Mouse (Mus musculus) testis, adult 2 months (tissue): ENCODE measurements around the gene Drd1. TPM values are rescaled to one million over a fixed set of nuclear protein-coding genes. Genes with fewer than 3 reads are reported as not detected.

Source experiments
- H3K27ac ChIP-seq: fragments of 200-500 bp; 2 replicates; pipeline ENCODE4 v1.5.1; 2012; ENCODE audit warnings: low read depth, low read length; ENCODE audit not compliant: control insufficient read depth, insufficient read depth
- H3K27me3 ChIP-seq: fragments of 200-500 bp; 2 replicates; pipeline ENCODE4 v1.6.1; 2012; ENCODE audit warnings: mild to moderate bottlenecking, low read length, moderate library complexity; ENCODE audit not compliant: control insufficient read depth, insufficient read depth
- H3K36me3 ChIP-seq: fragments of 200-500 bp; 2 replicates; pipeline ENCODE4 v1.6.1; 2012; ENCODE audit warnings: mild to moderate bottlenecking, low read length; ENCODE audit not compliant: control insufficient read depth, insufficient read depth
- H3K4me1 ChIP-seq: fragments of 200-500 bp; 2 replicates; pipeline ENCODE4 v1.6.1; 2012; ENCODE audit warnings: low read length; ENCODE audit not compliant: control insufficient read depth, insufficient read depth
- H3K4me3 ChIP-seq: fragments of 200-500 bp; 2 replicates; pipeline ENCODE4 v1.5.1; 2012; ENCODE audit warnings: low read depth, mild to moderate bottlenecking, low read length, moderate library complexity, mixed read lengths; ENCODE audit not compliant: control insufficient read depth
- CTCF ChIP-seq: fragments of 200-500 bp; IDR thresholded peaks from 2 replicates; pipeline ENCODE4 v1.5.1; 2012; ENCODE audit warnings: low read depth, mild to moderate bottlenecking, inconsistent platforms, low read length, moderate library complexity; ENCODE audit not compliant: control insufficient read depth, insufficient read depth, insufficient replicate concordance
- POLR2A ChIP-seq: fragments of 200-500 bp; IDR thresholded peaks from 2 replicates; pipeline ENCODE4 v1.6.1; 2012; ENCODE audit warnings: low read depth, mild to moderate bottlenecking, inconsistent platforms, low read length, moderate library complexity; ENCODE audit not compliant: control insufficient read depth
- polyA plus RNA-seq: library from polyadenylated mRNA; depleted of rRNA; stranded (reverse); fragments of >200 nt; gene quantifications from 2 replicates; pipeline ENCODE4 v1.2.3, GENCODE M21; 2012; rRNA removed

The Drd1 gene
- polyA plus RNA-seq = 0.02 TPM in 1 of 2 replicates, not detected in the other

DNA sequence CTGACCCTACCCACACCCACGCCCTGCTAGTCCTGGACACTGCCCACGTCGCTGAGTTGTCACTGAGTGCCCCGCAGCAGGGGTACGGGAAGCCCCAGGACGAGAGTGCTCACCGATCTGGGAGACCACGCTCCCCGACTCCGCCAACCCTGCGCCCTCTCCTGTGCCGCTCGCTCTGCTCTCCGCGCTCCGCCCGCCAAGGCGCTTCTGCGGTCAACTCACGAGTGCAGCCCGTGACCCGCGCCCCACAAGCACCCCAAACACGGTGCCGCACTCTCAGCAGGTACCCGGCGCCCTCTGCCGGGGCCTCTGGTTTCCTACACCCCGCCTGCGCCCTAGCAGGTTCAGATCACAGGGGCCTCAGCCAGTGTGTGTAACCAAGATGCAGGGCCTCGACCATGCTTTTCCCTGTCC lies at the start of gene Drd1:
Drd1 (minus strand) TSS at position 258 of the 414 bp plus-strand sequence.
- H3K36me3 ChIP-seq = no peaks in the 10 kb centered on the region
- no peak within 1 kb of the TSS for H3K4me3 ChIP-seq
- no peak for TF ChIP-seq CTCF
- H3K27ac ChIP-seq = no peak within 1 kb of the TSS
- H3K27me3 ChIP-seq = no peaks in the 10 kb centered on the region
- no peaks in the 10 kb centered on the region for H3K4me1 ChIP-seq

DNA sequence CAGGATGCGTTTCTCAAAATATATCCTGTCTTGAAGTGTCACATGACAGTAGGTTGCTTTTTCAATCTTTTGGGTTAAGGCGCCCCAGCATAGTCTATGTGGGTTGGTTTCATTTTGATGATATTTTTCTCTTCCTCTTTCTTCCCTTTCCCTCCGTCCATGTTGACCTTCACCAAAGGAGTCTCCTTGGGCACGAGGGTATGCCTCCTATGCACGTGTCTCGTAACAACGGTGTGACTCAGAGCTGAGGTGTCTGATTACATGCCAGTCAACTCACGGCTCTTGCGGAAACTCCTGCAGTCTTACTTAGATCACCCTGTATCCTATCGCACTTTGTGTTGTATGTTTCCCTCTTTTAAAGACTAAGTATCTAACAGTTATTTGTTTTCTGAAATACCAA lies 48.4 kb upstream of the Drd1 start:
- H3K27ac ChIP-seq = no peak overlapping the region
- H3K27me3 ChIP-seq = no peaks in the 10 kb centered on the region
- no peaks in the 10 kb centered on the region; the same call in 1 of the 2 replicates for H3K4me1 ChIP-seq
- no peaks in the 10 kb centered on the region for H3K36me3 ChIP-seq
- no peak overlapping the region for H3K4me3 ChIP-seq
- no peak for TF ChIP-seq CTCF

- Histone ChIP-seq H3K4me1 (no peaks in the 10 kb centered on the region; the same call in 1 of the 2 replicates), H3K27me3 (no peaks in the 10 kb centered on the region), H3K4me3 (no peak overlapping the region), H3K36me3 (no peaks in the 10 kb centered on the region), H3K27ac (no peak overlapping the region)
- TF ChIP-seq POLR2A (no peak), CTCF (no peak)
Observed at GRCm38 (mm10) chr13:54103271-54103670, 47.8 kb upstream of the Drd1 start.

- H3K4me3 ChIP-seq = no peak overlapping the region
- H3K4me1 ChIP-seq = no peaks in the 10 kb centered on the region; the same call in 1 of the 2 replicates
- H3K27me3 ChIP-seq = no peaks in the 10 kb centered on the region
- H3K36me3 ChIP-seq = no peaks in the 10 kb centered on the region
- TF ChIP-seq CTCF (no peak), POLR2A (no peak)
- H3K27ac ChIP-seq = no peak overlapping the region
Observed at GRCm38 (mm10) chr13:54102061-54102460, 46.6 kb upstream of the Drd1 start.

DNA sequence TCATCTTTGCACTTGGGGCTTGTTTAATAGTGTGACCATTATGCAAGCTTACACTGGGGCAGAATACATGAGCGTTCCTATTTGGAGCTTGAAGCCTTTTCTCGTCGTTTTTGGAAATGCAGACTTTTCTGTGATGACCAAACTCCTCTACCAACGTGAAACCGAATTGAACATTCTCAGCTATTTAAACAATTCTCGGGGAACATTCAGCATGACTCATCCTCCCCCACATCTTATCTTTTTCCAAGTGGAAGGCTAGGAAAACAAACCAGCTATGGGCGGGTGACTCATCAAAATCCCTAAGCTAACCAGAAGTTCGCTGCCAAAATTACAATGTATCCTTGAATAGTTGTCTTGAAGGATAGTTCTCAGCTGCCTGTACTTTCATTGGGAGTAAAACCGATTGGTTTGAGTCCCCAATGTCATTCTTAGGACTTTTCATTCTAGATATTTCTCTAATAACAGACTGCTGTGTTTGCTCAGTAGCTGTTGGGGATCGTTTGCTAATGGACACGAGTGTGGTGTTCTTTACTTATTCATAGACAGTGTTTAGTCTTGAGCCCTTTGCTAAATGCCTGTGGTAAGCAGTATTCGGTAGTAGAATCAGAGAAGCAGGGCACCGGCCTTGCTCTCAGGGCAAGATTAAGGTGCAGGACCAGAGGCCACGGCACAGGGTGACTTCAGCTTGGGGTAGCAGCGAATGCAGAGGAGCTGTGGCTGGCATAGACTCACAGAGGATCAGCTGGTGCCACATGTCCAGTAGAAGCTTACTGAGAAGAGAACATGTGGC lies 45.7 kb upstream of the Drd1 start:
- Histone ChIP-seq H3K36me3 (no peaks in the 10 kb centered on the region), H3K27ac (no peak overlapping the region), H3K27me3 (no peaks in the 10 kb centered on the region), H3K4me3 (no peak overlapping the region), H3K4me1 (no peaks in the 10 kb centered on the region; the same call in 1 of the 2 replicates)
- TF ChIP-seq POLR2A (no peak), CTCF (no peak)

DNA sequence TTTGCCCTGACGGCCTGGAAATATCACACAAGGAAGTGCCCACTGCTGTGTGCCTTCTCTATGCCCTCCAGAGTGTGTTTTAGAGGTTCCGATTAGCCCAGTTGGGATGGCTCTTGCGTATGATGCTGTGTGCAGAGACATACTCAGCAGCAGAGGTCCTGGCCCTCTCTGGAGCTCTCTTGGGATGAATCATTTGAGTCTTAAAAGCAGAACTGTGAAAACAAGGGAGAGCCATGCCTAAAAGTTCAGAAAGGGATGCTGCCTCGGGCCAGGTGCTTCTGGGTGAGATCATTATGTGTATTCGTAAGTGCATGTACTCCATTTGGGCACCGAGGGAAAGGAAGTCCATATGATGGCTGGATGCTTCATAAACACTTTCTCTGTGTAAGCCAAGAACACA lies 42.3 kb upstream of the Drd1 start:
- no peak overlapping the region for H3K27ac ChIP-seq
- no peaks in the 10 kb centered on the region for H3K27me3 ChIP-seq
- no peaks in the 10 kb centered on the region; the same call in 1 of the 2 replicates for H3K4me1 ChIP-seq
- no peaks in the 10 kb centered on the region for H3K36me3 ChIP-seq
- TF ChIP-seq CTCF (no peak), POLR2A (no peak)
- no peak overlapping the region for H3K4me3 ChIP-seq

DNA sequence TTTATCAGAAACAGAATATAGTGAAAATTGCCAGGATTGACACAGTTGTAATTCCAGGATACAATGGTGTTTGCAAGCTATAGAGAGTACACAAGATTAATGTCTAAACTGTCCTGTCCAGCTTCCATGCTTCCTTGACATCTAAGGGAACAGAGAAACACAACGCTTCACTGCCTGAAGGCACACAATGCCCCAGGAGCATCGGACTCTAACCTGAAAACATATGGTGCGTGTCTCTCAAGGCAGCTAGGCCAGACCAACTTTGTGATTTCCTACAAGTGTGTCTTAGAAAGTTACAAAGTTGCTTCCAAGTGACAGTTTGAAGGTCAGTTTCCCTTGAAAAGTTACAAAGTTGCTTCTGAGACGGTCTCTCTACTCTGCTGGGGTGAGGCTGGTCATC lies 41.7 kb upstream of the Drd1 start:
- H3K4me3 ChIP-seq = no peak overlapping the region
- no peaks in the 10 kb centered on the region for H3K36me3 ChIP-seq
- H3K27me3 ChIP-seq = no peaks in the 10 kb centered on the region
- H3K27ac ChIP-seq = no peak overlapping the region
- no peaks in the 10 kb centered on the region; the same call in 1 of the 2 replicates for H3K4me1 ChIP-seq
- TF ChIP-seq CTCF (no peak), POLR2A (no peak)

GRCm38 (mm10) chr13:54095721-54096120 lies 40.2 kb upstream of the Drd1 start:
- H3K4me1 ChIP-seq = no peaks in the 10 kb centered on the region; the same call in 1 of the 2 replicates
- H3K27ac ChIP-seq = no peak overlapping the region
- H3K27me3 ChIP-seq = no peaks in the 10 kb centered on the region
- H3K36me3 ChIP-seq = no peaks in the 10 kb centered on the region
- no peak for TF ChIP-seq CTCF
- TF ChIP-seq POLR2A = no peak
- H3K4me3 ChIP-seq = no peak overlapping the region
